Mouse (Mus musculus): ENCODE results near the gene Rmnd5b.
"Not testable (repeated sequence)": the region's sequence is repeated elsewhere in the genome, so short reads cannot be mapped to it uniquely, and the experiment has no call there.

The Rmnd5b gene

GRCm38 (mm10) chr11:51649111-51649888 lies 13.6 kb upstream of the Rmnd5b start:
- DNase-seq (ENCODE audit: low read depth, low spot score): no peak

DNA sequence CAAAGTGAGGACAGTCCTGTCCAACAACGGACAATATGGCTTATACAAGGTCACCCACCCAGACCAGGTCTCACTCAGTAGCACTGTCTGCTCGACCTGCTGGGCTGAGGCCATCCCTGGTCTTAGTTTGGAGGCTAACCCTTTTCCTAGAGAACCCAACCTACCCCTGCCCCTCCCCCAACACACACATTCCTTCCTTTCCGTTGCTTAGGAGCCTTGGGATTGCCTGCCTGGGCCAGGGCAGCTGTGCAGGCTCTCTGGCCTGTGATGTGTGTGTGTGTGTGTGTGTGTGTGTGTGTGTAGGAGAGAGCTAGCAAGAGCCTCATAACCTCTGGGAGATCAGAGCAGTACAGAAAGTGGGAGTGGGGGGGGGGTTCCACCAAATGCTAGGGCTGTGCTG lies 12.9 kb upstream of the Rmnd5b start:
- DNase-seq (ENCODE audit: low read depth, low spot score): no peak

- DNase-seq (ENCODE audit: low read depth, low spot score): no peak
Measured at GRCm38 (mm10) chr11:51646751-51647667, 11.3 kb upstream of the Rmnd5b start.

- DNase-seq (ENCODE audit: low read depth, low spot score): no peak
Measured at GRCm38 (mm10) chr11:51646245-51646644, 10.5 kb upstream of the Rmnd5b start.

GRCm38 (mm10) chr11:51645293-51645692 lies 9.6 kb upstream of the Rmnd5b start:
- no peak for DNase-seq (ENCODE audit: low read depth, low spot score)

- DNase-seq (ENCODE audit: low read depth, low spot score): no peak
Measured at GRCm38 (mm10) chr11:51644217-51644616, 8.5 kb upstream of the Rmnd5b start.

- no peak for DNase-seq (ENCODE audit: low read depth, low spot score)
Measured at GRCm38 (mm10) chr11:51643761-51644160, 8.1 kb upstream of the Rmnd5b start.

DNA sequence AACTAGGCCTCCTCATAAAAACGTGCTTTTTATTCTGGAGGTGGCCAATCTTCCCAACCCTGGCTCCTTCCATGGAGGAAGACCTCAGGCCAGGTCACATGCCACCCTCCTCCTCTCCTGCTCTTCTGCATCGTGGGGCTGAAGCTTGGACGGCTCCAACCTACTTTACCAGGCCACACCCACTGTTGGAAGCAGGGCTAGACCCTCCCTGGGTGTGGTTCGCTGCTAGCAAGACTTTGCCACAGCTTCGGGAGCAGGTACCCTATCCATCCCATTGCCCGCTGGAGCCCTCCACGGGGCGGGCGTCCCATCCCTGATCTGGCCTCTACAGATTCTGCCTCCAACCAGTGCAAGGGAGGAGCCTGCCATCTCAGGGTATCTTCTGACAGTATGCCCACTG lies 7.5 kb upstream of the Rmnd5b start:
- no peak for DNase-seq (ENCODE audit: low read depth, low spot score)

DNA sequence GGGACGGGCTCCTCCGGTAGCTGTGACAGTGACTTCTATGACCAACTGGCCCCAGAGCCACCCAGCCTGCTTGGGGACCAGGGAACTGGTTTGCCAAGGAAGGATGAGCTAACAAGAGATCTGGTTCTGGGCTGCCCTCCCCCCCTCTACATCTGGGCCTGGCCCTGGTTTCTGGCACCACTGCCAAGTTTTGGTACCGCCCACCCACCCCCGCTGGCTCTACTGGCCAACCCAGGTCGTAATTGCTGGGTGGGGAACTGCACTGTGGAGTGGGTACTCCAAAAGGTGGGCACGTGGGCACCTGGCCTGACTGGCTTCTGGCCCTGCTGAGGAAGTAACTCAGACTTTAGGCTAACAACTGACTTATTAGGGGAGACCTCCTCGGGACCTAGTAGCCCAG lies 5.1 kb upstream of the Rmnd5b start:
- DNase-seq (ENCODE audit: low read depth, low spot score): no peak

DNA sequence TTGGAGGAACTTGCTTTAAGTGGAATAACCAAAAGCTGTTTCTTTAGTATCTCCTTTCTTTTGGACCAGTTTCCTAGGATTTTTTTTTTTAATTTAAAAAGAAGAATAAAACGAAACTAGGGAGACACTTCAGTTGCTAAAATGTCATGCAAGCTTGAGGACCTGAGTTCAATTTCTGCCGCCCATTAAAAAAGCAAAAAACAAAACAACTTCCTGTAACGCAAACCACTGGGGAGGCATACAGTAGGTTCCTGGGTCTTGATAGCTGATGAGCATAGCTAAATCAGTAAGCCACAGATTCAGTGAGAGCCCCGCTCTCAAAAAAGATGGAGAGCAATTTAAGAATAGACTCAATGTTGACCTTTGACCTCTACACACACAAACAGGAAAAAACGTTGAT lies 2.8 kb upstream of the Rmnd5b start:
- no peak for DNase-seq (ENCODE audit: low read depth, low spot score)

- DNase-seq (ENCODE audit: low read depth, low spot score): no peak
Measured at GRCm38 (mm10) chr11:51637971-51638414, 2.3 kb upstream of the Rmnd5b start.

DNA sequence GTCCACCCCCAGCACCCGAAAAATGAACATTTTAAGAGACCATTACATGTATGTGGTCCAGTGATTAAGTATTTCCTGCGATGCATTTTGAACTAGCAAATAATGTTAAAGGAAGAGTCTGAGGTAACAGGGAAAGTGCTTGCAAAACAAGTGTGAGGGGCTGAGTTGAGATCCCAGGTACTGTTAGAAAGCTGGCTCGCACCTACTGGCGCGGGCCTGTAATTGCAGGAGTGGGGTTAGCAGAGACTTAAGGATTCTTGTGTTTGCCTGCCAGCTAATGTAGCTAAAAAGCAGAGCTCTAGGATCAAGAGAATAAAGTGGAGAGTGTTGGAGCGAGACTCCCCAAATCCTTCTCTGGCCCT lies 608 bp upstream of the Rmnd5b start:
- no peak for DNase-seq (ENCODE audit: low read depth, low spot score)

GRCm38 (mm10) chr11:51635127-51635524 lies 570 bp downstream of the Rmnd5b start:
- DNase-seq (ENCODE audit: low read depth, low spot score): no peak

- no peak for DNase-seq (ENCODE audit: low read depth, low spot score)
Measured at GRCm38 (mm10) chr11:51633721-51634120, 2.0 kb downstream of the Rmnd5b start.

DNA sequence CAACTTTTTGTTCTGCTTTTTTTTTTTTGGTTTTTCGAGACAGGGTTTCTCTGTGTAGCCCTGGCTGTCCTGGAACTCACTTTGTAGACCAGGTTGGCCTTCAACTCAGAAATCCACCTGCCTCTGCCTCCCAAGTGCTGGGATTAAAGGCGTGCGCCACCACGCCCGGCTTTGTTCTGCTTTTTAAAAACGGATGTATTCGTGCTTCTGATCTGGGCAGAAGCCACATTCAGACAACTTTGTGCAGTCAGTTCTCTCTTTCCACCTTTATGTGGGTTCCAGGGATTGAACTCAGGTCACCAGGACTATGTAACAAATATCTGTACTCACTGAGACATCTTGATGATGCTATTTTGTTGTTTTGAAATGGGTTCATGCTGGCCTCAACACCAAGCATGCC lies 2.5 kb downstream of the Rmnd5b start:
- not testable (repeated sequence) for DNase-seq (ENCODE audit: low read depth, low spot score)

- DNase-seq (ENCODE audit: low read depth, low spot score): no peak
Measured at GRCm38 (mm10) chr11:51632130-51632753, 3.5 kb downstream of the Rmnd5b start.

DNA sequence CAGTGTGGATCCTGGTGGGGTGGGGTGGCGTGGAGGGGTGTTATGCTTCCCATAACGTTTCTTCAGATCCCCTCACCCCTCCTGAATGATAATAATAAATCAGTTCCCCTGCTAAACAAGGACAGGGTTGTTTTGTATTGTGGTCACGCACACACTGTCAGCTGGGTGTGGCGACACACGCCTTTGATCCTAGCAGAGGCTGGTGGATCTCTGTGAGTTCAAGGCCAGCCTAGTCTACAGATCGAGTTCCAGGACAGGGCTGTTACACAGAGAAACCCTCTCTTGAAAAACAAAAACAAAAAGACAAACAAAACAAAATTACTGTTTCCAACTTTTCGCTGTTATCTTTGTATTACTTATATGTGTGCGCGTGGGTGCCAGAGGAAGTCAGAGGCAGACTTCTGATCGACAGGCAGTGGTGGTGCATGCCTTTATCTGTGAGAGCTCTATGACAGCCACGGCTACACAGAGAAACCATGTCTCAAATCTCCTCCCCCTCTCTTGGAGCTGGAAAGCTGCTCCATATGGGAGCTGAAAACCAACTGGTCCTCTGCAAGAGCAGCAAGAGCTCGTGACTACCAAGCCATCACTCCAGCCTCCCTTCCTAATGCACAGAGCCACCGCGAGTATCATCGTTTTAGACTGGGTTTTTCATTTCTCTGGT lies 5.9 kb downstream of the Rmnd5b start:
- DNase-seq (ENCODE audit: low read depth, low spot score): no peak

DNA sequence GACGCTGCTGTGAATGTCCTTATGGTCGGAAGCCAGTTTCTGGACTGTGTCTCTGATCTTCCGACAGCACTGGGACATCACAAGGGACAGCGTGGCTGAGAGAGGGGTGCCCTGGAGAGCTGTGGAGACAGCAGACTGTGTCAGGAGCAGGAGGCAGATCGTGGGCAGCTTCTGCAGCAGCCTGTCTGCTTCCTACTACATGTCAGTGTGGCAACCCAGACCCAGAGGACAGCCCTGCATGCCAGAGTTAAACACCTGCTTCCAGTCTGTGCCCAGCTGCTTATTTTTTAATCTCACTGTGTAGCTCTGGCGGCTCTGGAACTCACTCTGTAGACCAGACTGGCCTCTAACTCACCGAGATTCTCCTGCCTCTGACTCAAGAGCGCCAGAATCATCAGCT lies 7.8 kb downstream of the Rmnd5b start:
- DNase-seq (ENCODE audit: low read depth, low spot score): no peak

GRCm38 (mm10) chr11:51627425-51627824 lies 8.3 kb downstream of the Rmnd5b start:
- DNase-seq (ENCODE audit: low read depth, low spot score): no peak

DNA sequence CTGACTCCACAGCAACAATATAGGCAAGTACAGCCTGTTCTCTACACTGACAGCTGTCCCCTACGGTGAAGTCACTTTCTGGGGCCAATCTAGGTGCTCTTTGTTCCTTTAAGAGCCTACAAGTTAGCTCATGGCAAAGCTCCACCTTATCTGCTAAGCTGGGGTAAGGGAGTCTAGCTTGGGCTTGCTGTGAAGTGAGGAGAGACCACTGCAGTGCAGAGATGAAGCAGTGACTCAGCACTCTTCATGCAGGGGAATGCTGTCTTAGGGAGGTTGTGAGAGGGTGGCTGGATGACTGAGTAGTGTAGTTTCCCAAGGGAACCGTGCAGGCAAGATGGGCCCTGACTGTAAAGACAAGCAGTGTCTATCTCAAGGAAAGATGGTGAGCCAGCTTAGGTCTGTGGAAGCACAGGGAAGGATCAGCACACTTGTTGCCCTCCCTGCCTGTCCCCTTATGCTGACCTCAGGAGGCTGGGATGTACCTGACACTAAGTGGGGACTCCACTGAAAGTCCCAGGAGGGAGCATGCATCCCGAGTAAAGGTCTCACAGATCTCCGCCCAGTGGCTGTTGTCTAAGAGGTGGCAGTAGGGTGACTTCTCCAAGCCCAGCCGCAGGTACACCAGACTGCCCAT lies 10.4 kb downstream of the Rmnd5b start:
- no peak for DNase-seq (ENCODE audit: low read depth, low spot score)

DNA sequence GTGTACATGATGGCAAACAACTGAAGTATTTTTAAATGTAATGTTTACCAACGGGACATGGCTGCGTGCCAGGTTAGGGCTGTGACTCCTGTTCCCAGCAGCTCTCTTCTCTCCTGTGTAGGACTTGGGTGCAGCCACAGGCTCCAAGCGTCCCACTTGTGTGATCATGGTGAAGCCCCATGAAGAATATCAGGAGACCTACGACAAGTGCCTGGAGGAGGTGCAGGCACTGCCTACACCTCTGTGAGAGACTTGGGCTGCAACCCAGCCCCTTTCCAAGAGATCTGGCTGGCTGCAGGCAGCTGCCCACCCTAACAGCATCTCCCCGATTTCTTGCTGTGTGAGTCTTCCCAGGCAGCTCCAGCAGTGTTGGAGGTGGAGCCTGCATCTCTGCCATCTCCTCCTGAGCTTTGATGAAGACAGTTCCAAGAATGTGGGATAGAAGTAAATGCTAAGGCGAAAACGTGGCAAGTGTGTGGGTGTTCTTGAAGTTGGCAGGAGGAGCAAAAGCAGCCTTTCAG lies 12.7 kb downstream of the Rmnd5b start:
- no peak for DNase-seq (ENCODE audit: low read depth, low spot score)

All from brain, embryonic 18.5 days (tissue).